Mouse (Mus musculus) thymus, postnatal 4 days (tissue): Measurements from ENCODE around the gene Tle6.

Source experiments
- DNase-seq: peaks from one replicate; pipeline ENCODE4 v3.0.0; 2021

Tle6 gene

GRCm38 (mm10) chr10:81588739-81589138 is 12.1 kb downstream of the Tle6 start:
- no peak for DNase-seq

GRCm38 (mm10) chr10:81583347-81583746 is 17.5 kb downstream of the Tle6 start:
- DNase-seq = no peak

- DNase-seq = peak; percentile 41
Measured at GRCm38 (mm10) chr10:81580441-81581070, 20.3 kb downstream of the Tle6 start.

- no peak for DNase-seq
Measured at GRCm38 (mm10) chr10:81579967-81580366, 20.9 kb downstream of the Tle6 start.

GRCm38 (mm10) chr10:81575695-81576094 is 25.2 kb downstream of the Tle6 start:
- peak; percentile 68 for DNase-seq

GRCm38 (mm10) chr10:81575208-81575631 is 25.7 kb downstream of the Tle6 start:
- peak; percentile 67 for DNase-seq

GRCm38 (mm10) chr10:81574081-81575056 is 26.5 kb downstream of the Tle6 start, which contains the start of gene Tle2:
TSS of gene Tle2 (plus strand) at chr10:81574561.
- DNase-seq = peak; percentile 61

GRCm38 (mm10) chr10:81572975-81573374 is 27.9 kb downstream of the Tle6 start:
- DNase-seq = peak; percentile 45

- DNase-seq = peak; percentile 36
Measured at GRCm38 (mm10) chr10:81572133-81572671, 28.7 kb downstream of the Tle6 start.

GRCm38 (mm10) chr10:81571501-81571876 is 29.4 kb downstream of the Tle6 start:
- peak; percentile 94 for DNase-seq

GRCm38 (mm10) chr10:81570831-81571500 is 29.9 kb downstream of the Tle6 start:
- DNase-seq = peak; percentile 89

- DNase-seq = peak; percentile 23
Measured at GRCm38 (mm10) chr10:81570238-81570800, 30.6 kb downstream of the Tle6 start.

- DNase-seq = peak; percentile 25
Measured at GRCm38 (mm10) chr10:81569507-81570237, 31.2 kb downstream of the Tle6 start.

- peak; percentile 63 for DNase-seq
Measured at GRCm38 (mm10) chr10:81568381-81569191, 32.3 kb downstream of the Tle6 start.

GRCm38 (mm10) chr10:81565257-81566228 is 35.3 kb downstream of the Tle6 start:
- peak; percentile 83 for DNase-seq

- DNase-seq = peak; percentile 94
Measured at GRCm38 (mm10) chr10:81564734-81565133, 36.1 kb downstream of the Tle6 start.

- DNase-seq = no peak
Measured at GRCm38 (mm10) chr10:81564216-81564615, 36.7 kb downstream of the Tle6 start.

- DNase-seq = no peak
Measured at GRCm38 (mm10) chr10:81563481-81563880, 37.4 kb downstream of the Tle6 start.

- no peak for DNase-seq
Measured at GRCm38 (mm10) chr10:81562411-81562810, 38.5 kb downstream of the Tle6 start.
